Mouse (Mus musculus) cerebral cortex, adult 2 months (tissue): ENCODE data around the gene Prkn.

Experiments used
- WGBS: fragments of 180-500 bp; shearing (Covaris S2); methylation state at CpG from one replicate; pipeline ENCODE4 v1.1.7; 2018; 5-methylcytosine and 5-hydroxymethylcytosine counted together

The Prkn gene

GRCm38 (mm10) chr17:11858772-11859405 is 1018.7 kb downstream of the Prkn start:
- WGBS: 44% methylated on average over 7 of the region's 7 CpGs

GRCm38 (mm10) chr17:11861178-11861577 is 1021.0 kb downstream of the Prkn start:
- 47% methylated on average over 6 of the region's 6 CpGs for WGBS

- WGBS: 66% methylated on average over 2 of the region's 2 CpGs
Observed at GRCm38 (mm10) chr17:11862360-11862759, 1022.2 kb downstream of the Prkn start.

- 69% methylated on average over 11 of the region's 11 CpGs for WGBS
Observed at GRCm38 (mm10) chr17:11863017-11863416, 1022.8 kb downstream of the Prkn start.

- WGBS: 84% methylated on average over 3 of the region's 3 CpGs
Observed at GRCm38 (mm10) chr17:11866231-11866630, 1026.0 kb downstream of the Prkn start.

- 86% methylated on average over 13 of the region's 13 CpGs for WGBS
Observed at GRCm38 (mm10) chr17:11867334-11868095, 1027.3 kb downstream of the Prkn start.

- 89% methylated on average over 10 of the region's 10 CpGs for WGBS
Observed at GRCm38 (mm10) chr17:11870546-11870945, 1030.4 kb downstream of the Prkn start.

- WGBS: 89% methylated on average over 2 of the region's 2 CpGs
Observed at GRCm38 (mm10) chr17:11876240-11876639, 1036.1 kb downstream of the Prkn start.

GRCm38 (mm10) chr17:11881110-11881820 is 1041.1 kb downstream of the Prkn start:
- WGBS: 85% methylated on average over 5 of the region's 5 CpGs

- 94% methylated on average over 6 of the region's 6 CpGs for WGBS
Observed at GRCm38 (mm10) chr17:11885601-11886000, 1045.4 kb downstream of the Prkn start.

- 86% methylated on average over 4 of the region's 4 CpGs for WGBS
Observed at GRCm38 (mm10) chr17:11886963-11887362, 1046.8 kb downstream of the Prkn start.

GRCm38 (mm10) chr17:11887591-11888205 is 1047.5 kb downstream of the Prkn start:
- 82% methylated on average over 12 of the region's 12 CpGs for WGBS

- WGBS: 91% methylated on average over 5 of the region's 5 CpGs
Observed at GRCm38 (mm10) chr17:11888806-11889205, 1048.6 kb downstream of the Prkn start.

GRCm38 (mm10) chr17:11900300-11900699 is 1060.1 kb downstream of the Prkn start:
- WGBS: 79% methylated on average over 7 of the region's 7 CpGs

GRCm38 (mm10) chr17:11901731-11902130 is 1061.5 kb downstream of the Prkn start:
- 80% methylated on average over 3 of the region's 3 CpGs for WGBS

GRCm38 (mm10) chr17:11903001-11903400 is 1062.8 kb downstream of the Prkn start:
- WGBS: 57% methylated on average over 6 of the region's 6 CpGs

- WGBS: 55% methylated on average over 8 of the region's 8 CpGs
Observed at GRCm38 (mm10) chr17:11910668-11911398, 1070.6 kb downstream of the Prkn start.

GRCm38 (mm10) chr17:11912136-11912535 is 1072.0 kb downstream of the Prkn start:
- 87% methylated on average over 4 of the region's 4 CpGs for WGBS

- 16% methylated on average over 19 of the region's 19 CpGs for WGBS
Observed at GRCm38 (mm10) chr17:11912872-11913365, 1072.7 kb downstream of the Prkn start.

GRCm38 (mm10) chr17:11913620-11914019 is 1073.4 kb downstream of the Prkn start:
- 43% methylated on average over 8 of the region's 8 CpGs for WGBS

GRCm38 (mm10) chr17:11914451-11914850 is 1074.3 kb downstream of the Prkn start:
- WGBS: 93% methylated on average over 5 of the region's 5 CpGs
